In genomic region chr11:114849572-114849971, GRCm38 (mm10) we compare ENCODE assay signal across 20 mouse cellular contexts. TPM values are rescaled to one million over a fixed set of nuclear protein-coding genes. Genes with fewer than 3 reads are reported as not detected.
DNase-seq lines count a peak whose midpoint lies in the region; ATAC-seq and TF ChIP-seq lines count a peak whose summit lies in the region.
"Had no signal": no experiment of that assay in that cellular context is flagged by ENCODE, and none has a peak within 500 bp of the region (broad histone marks: within the 10 kb centered on the region; RNA-seq: fewer than 3 reads in every experiment).

No protein-coding gene starts in this region.

- no peak overlapping the region for H3K27ac ChIP-seq in heart, embryonic 13.5 days (replicated peaks)
- H3K27ac ChIP-seq in heart, embryonic 11.5 days (ENCODE audit: low read depth, low read length), result no peak overlapping the region
- H3K27ac ChIP-seq in lung, embryonic 14.5 days (ENCODE audit: low read depth), result peak overlapping the region; percentile 93
- peak overlapping the region; percentile 93 for H3K27ac ChIP-seq in limb, embryonic 10.5 days
- peak overlapping the region; percentile 92 for H3K27ac ChIP-seq in stomach, embryonic 15.5 days
- H3K27ac ChIP-seq: heart, embryonic 15.5 days; hindbrain, embryonic 13.5 days; left cerebral cortex, adult 2 months; midbrain, embryonic 15.5 days had no signal

- no peak for DNase-seq in lung, embryonic 14.5 days
- no peak for DNase-seq in lung, adult 18-20 months
- DNase-seq in limb, embryonic 10.5 days (ENCODE audit: low spot score), result peak; percentile 32
- DNase-seq in layer of hippocampus, adult 8-10 months (ENCODE audit: low spot score in 2 of 2), result no peak
- DNase-seq: cerebellum, adult 11 months; gastrocnemius, postnatal 14 days; lung, postnatal 36 days; right cerebral cortex, postnatal 4 days; thymus, postnatal 25 days had no signal

- no peak for TF ChIP-seq CTCF in lung, embryonic 14.5 days (IDR thresholded peaks at IDR 0.05; ENCODE audit: low read depth)

- no peaks in the 10 kb centered on the region for H3K36me3 ChIP-seq in heart, embryonic 13.5 days
- no peaks in the 10 kb centered on the region for H3K36me3 ChIP-seq in heart, embryonic 11.5 days (ENCODE audit: control insufficient read depth, insufficient read depth, low read length)
- H3K36me3 ChIP-seq in lung, embryonic 14.5 days (ENCODE audit: insufficient read depth), result no peaks in the 10 kb centered on the region
- peaks cover 2% of the 10 kb centered on the region; the same call in 1 of the 2 replicates for H3K36me3 ChIP-seq in limb, embryonic 10.5 days
- no peaks in the 10 kb centered on the region for H3K36me3 ChIP-seq in stomach, embryonic 15.5 days
- H3K36me3 ChIP-seq: heart, embryonic 15.5 days; hindbrain, embryonic 13.5 days; midbrain, embryonic 15.5 days had no signal

- no peaks in the 10 kb centered on the region for H3K9me3 ChIP-seq in heart, embryonic 13.5 days
- no peaks in the 10 kb centered on the region for H3K9me3 ChIP-seq in heart, embryonic 11.5 days (replicated peaks; ENCODE audit: control insufficient read depth, low read length)
- no peaks in the 10 kb centered on the region for H3K9me3 ChIP-seq in lung, embryonic 14.5 days (ENCODE audit: low read depth, low read length)
- no peaks in the 10 kb centered on the region for H3K9me3 ChIP-seq in limb, embryonic 10.5 days (replicated peaks)
- no peaks in the 10 kb centered on the region for H3K9me3 ChIP-seq in stomach, embryonic 15.5 days
- H3K9me3 ChIP-seq: heart, embryonic 15.5 days; hindbrain, embryonic 13.5 days; midbrain, embryonic 15.5 days had no signal

- no peak for ATAC-seq in heart, embryonic 13.5 days (ENCODE audit: extremely low read depth, insufficient number of reproducible peaks, low FRiP score, low TSS enrichment)
- no peak for ATAC-seq in heart, embryonic 11.5 days (replicated peaks; ENCODE audit: insufficient number of reproducible peaks, low FRiP score, low TSS enrichment)
- ATAC-seq in lung, embryonic 14.5 days (ENCODE audit: insufficient read depth), result no peak
- ATAC-seq in stomach, embryonic 15.5 days (ENCODE audit: insufficient read depth, low FRiP score, low read depth), result no peak
- ATAC-seq: forebrain, embryonic 14.5 days; midbrain, embryonic 15.5 days had no signal

- H3K4me1 ChIP-seq in heart, embryonic 13.5 days, result peaks cover 30% of the 10 kb centered on the region
- H3K4me1 ChIP-seq in heart, embryonic 11.5 days (ENCODE audit: control insufficient read depth, insufficient read depth, low read length), result peaks cover 15% of the 10 kb centered on the region
- H3K4me1 ChIP-seq in lung, embryonic 14.5 days (ENCODE audit: insufficient read depth), result no peaks in the 10 kb centered on the region; the same call in 1 of the 2 replicates
- peaks cover 73% of the 10 kb centered on the region for H3K4me1 ChIP-seq in limb, embryonic 10.5 days
- H3K4me1 ChIP-seq in stomach, embryonic 15.5 days, result peaks cover 24% of the 10 kb centered on the region

- WGBS in heart, embryonic 13.5 days, result 18% methylated on average over 2 of the region's 2 CpGs
- WGBS in heart, embryonic 11.5 days (ENCODE audit: insufficient replicate concordance), result 11% methylated on average over 2 of the region's 2 CpGs
- 8% methylated on average over 2 of the region's 2 CpGs for WGBS in lung, embryonic 14.5 days
- WGBS in limb, embryonic 10.5 days, result 5% methylated on average over 2 of the region's 2 CpGs
- WGBS in stomach, embryonic 15.5 days, result 28% methylated on average over 2 of the region's 2 CpGs

- peaks cover 14% of the 10 kb centered on the region for H3K27me3 ChIP-seq in heart, embryonic 13.5 days (replicated peaks)
- 0 out of 2 replicates have a peak, but pooled peaks cover 2% of the 10 kb centered on the region for H3K27me3 ChIP-seq in heart, embryonic 11.5 days (ENCODE audit: control insufficient read depth, insufficient read depth, low read length)
- H3K27me3 ChIP-seq in lung, embryonic 14.5 days (ENCODE audit: insufficient read depth, low read length), result no peaks in the 10 kb centered on the region
- H3K27me3 ChIP-seq in limb, embryonic 10.5 days (ENCODE audit: low read depth, poor library complexity, severe bottlenecking), result peaks cover 23% of the 10 kb centered on the region; the same call in 1 of the 2 replicates
- no peaks in the 10 kb centered on the region for H3K27me3 ChIP-seq in stomach, embryonic 15.5 days (replicated peaks)

- no peak overlapping the region for H3K4me3 ChIP-seq in heart, embryonic 13.5 days
- no peak overlapping the region for H3K4me3 ChIP-seq in heart, embryonic 11.5 days (ENCODE audit: low read depth, low read length)
- H3K4me3 ChIP-seq in lung, embryonic 14.5 days (ENCODE audit: low read depth, low read length), result no peak overlapping the region
- no peak overlapping the region for H3K4me3 ChIP-seq in limb, embryonic 10.5 days
- H3K4me3 ChIP-seq in stomach, embryonic 15.5 days (replicated peaks), result no peak overlapping the region
- H3K4me3 ChIP-seq: left cerebral cortex, adult 2 months had no signal

- 0 out of 2 replicates have a peak overlapping the region, but pooled peaks have one; percentile 2 for H3K9ac ChIP-seq in heart, embryonic 13.5 days
- H3K9ac ChIP-seq in heart, embryonic 11.5 days (ENCODE audit: low read depth, low read length), result no peak overlapping the region
- no peak overlapping the region for H3K9ac ChIP-seq in lung, embryonic 14.5 days
- no peak overlapping the region for H3K9ac ChIP-seq in stomach, embryonic 15.5 days
- H3K9ac ChIP-seq: heart, embryonic 15.5 days; midbrain, embryonic 15.5 days had no signal

- 0 out of 2 replicates have a peak overlapping the region, but pooled peaks have one; percentile 99 for H3K4me2 ChIP-seq in heart, embryonic 13.5 days
- H3K4me2 ChIP-seq in heart, embryonic 11.5 days, result no peak overlapping the region
- H3K4me2 ChIP-seq in lung, embryonic 14.5 days, result peak overlapping the region; percentile 99; the same call in 1 of the 2 replicates
- H3K4me2 ChIP-seq in stomach, embryonic 15.5 days, result no peak overlapping the region

RNA-seq across cellular contexts. Expression of gene Gprc5c, which starts 1.4 kb away (rescaled TPM):
- 20.6 and 20.7 TPM in 2 replicates for polyA plus RNA-seq in heart, embryonic 13.5 days (2015; fragmentation: Nextera tagmentation; extraction: Ambion mirVana)
- polyA plus RNA-seq in heart, embryonic 11.5 days (2014; fragmentation: Nextera tagmentation; extraction: Ambion mirVana), result 21.8 and 23.0 TPM in 2 replicates
- 34.7 and 39.2 TPM in 2 replicates for polyA plus RNA-seq in lung, embryonic 14.5 days (2014; fragmentation: Nextera tagmentation; extraction: Ambion mirVana)
- polyA plus RNA-seq in limb, embryonic 10.5 days (2016; fragmentation: Nextera tagmentation; extraction: Ambion mirVana), result 40.7 and 50.1 TPM in 2 replicates
- polyA plus RNA-seq in stomach, embryonic 15.5 days (2015; fragmentation: Nextera tagmentation; extraction: Ambion mirVana), result 26.7 and 27.4 TPM in 2 replicates
- total RNA-seq in layer of hippocampus, adult 8-10 months (2022), result 1 to 10 TPM; 4.3 to 7.2 (median 4.8) TPM

RNA-seq across cellular contexts. Expression of gene Cd300a, which starts 40.3 kb away (rescaled TPM):
- 0.82 and 1.4 TPM in 2 replicates for polyA plus RNA-seq in heart, embryonic 13.5 days (2015; fragmentation: Nextera tagmentation; extraction: Ambion mirVana)
- 0.84 and 1.4 TPM in 2 replicates for polyA plus RNA-seq in heart, embryonic 11.5 days (2014; fragmentation: Nextera tagmentation; extraction: Ambion mirVana)
- polyA plus RNA-seq in lung, embryonic 14.5 days (2014; fragmentation: Nextera tagmentation; extraction: Ambion mirVana), result 0.75 and 1.7 TPM in 2 replicates
- 0.49 and 0.67 TPM in 2 replicates for polyA plus RNA-seq in limb, embryonic 10.5 days (2016; fragmentation: Nextera tagmentation; extraction: Ambion mirVana)
- polyA plus RNA-seq in stomach, embryonic 15.5 days (2015; fragmentation: Nextera tagmentation; extraction: Ambion mirVana), result 1.9 and 2.2 TPM in 2 replicates
- total RNA-seq in layer of hippocampus, adult 8-10 months (2022), result 1 to 10 TPM in 2 of 4 experiments, under 1 TPM in 2; 0.39 to 1.3 (median 0.80) TPM

RNA-seq across cellular contexts. Expression of gene Gpr142, which starts 50.8 kb away (rescaled TPM):
- polyA plus RNA-seq in heart, embryonic 13.5 days (2015; fragmentation: Nextera tagmentation; extraction: Ambion mirVana), result not detected in 2 replicates
- 0.27 TPM in 1 of 2 replicates, not detected in the other for polyA plus RNA-seq in heart, embryonic 11.5 days (2014; fragmentation: Nextera tagmentation; extraction: Ambion mirVana)
- 0.28 TPM in 1 of 2 replicates, not detected in the other for polyA plus RNA-seq in lung, embryonic 14.5 days (2014; fragmentation: Nextera tagmentation; extraction: Ambion mirVana)
- not detected in 2 replicates for polyA plus RNA-seq in limb, embryonic 10.5 days (2016; fragmentation: Nextera tagmentation; extraction: Ambion mirVana)
- 0.54 and 0.58 TPM in 2 replicates for polyA plus RNA-seq in stomach, embryonic 15.5 days (2015; fragmentation: Nextera tagmentation; extraction: Ambion mirVana)
- total RNA-seq in layer of hippocampus, adult 8-10 months (2022), result not detected
- total RNA-seq: gastrocnemius, postnatal 14 days; left cerebral cortex, adult 2 months had no signal
- polyA plus RNA-seq: embryonic facial prominence, embryonic 14.5 days; forebrain, embryonic 14.5 days; heart, embryonic 15.5 days; hindbrain, embryonic 13.5 days; liver, embryonic 11.5 days; midbrain, embryonic 15.5 days; neural tube, embryonic 11.5 days had no signal

RNA-seq across cellular contexts. Expression of gene Btbd17, which starts 53.8 kb away (rescaled TPM):
- 0.24 TPM in 1 of 2 replicates, not detected in the other for polyA plus RNA-seq in heart, embryonic 13.5 days (2015; fragmentation: Nextera tagmentation; extraction: Ambion mirVana)
- 0.09 TPM in 1 of 2 replicates, not detected in the other for polyA plus RNA-seq in heart, embryonic 11.5 days (2014; fragmentation: Nextera tagmentation; extraction: Ambion mirVana)
- 0.65 and 1.3 TPM in 2 replicates for polyA plus RNA-seq in lung, embryonic 14.5 days (2014; fragmentation: Nextera tagmentation; extraction: Ambion mirVana)
- polyA plus RNA-seq in limb, embryonic 10.5 days (2016; fragmentation: Nextera tagmentation; extraction: Ambion mirVana), result 0.14 TPM in 1 of 2 replicates, not detected in the other
- polyA plus RNA-seq in stomach, embryonic 15.5 days (2015; fragmentation: Nextera tagmentation; extraction: Ambion mirVana), result 1.6 and 3.8 TPM in 2 replicates
- 10 to 100 TPM; 15.3 to 19.6 (median 17.4) TPM for total RNA-seq in layer of hippocampus, adult 8-10 months (2022)

Comparison
In these comparisons a context has a peak if more than half of its experiments do, and no peak if none do; other contexts are left out.
1. H3K4me2 ChIP-seq: peak in heart, embryonic 13.5 days (single experiment) and lung, embryonic 14.5 days (single experiment); none in heart, embryonic 11.5 days (single experiment) and stomach, embryonic 15.5 days (single experiment).
2. H3K27ac ChIP-seq: peak in lung, embryonic 14.5 days (single experiment), limb, embryonic 10.5 days (single experiment) and stomach, embryonic 15.5 days (single experiment); none in heart, embryonic 13.5 days (single experiment) and heart, embryonic 11.5 days (single experiment).